Mouse (Mus musculus): ENCODE data around the gene Hcn1.

- TF ChIP-seq CTCF (IDR thresholded peaks at IDR 0.05; ENCODE audit: low read depth) (no peak), EP300 (IDR thresholded peaks at IDR 0.05; ENCODE audit: low read depth) (no peak)
Observed at GRCm38 (mm10) chr13:117858416-117858815, 256.3 kb downstream of the Hcn1 start.
